Mouse (Mus musculus): ENCODE measurements around the gene Itga1.
A peak's percentile ranks its signal among the peaks of the same experiment; 100 is the strongest.

Itga1 gene

DNA sequence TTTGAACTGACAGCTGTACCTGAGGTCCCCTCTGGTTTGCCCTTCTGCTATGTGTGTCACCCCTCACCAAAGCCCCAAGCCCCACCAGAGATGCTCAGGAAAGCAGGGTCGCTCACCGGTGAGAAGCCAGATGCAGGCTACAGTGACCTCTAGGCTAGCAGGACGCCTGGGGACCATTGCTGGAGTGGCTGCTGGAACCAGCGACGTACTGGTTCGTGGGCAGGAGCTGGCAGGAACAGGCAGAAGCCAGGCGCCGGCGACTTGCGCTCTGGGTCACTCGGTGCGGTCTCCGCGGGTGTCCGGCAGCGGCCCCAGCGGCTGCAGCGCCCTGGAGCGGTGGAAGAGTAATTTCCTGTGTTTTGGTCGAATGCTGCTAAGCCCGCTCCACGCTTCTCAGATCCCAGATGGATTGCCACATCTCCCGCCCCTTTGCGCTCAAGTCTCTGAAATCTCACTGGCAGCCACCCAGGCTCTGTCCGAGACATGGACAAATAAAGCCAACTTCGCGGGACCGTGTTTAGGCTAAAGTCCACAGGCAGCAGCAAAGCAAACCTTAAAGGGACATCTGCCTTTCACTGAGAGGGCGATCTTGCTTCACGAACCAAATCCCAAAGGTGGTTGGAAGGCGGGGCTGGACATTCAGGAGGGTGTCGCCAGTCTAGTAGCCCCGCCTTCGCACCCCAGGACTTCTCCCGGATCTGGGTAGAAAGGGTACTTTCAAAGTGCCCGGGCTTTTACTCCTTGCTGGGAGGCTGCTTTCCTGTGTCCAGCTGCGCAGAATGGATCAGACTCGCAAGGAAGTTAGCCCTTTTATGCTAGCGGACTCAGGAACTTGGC is at the start of gene Itga1, which contains the start of gene Gm49395:
Gene Itga1, minus strand, starts transcription at position 610 of the 837 bp plus-strand sequence.
Gene Gm49395, minus strand, starts transcription at position 567 of the 837 bp plus-strand sequence.
- peak; percentile 39 for DNase-seq (ENCODE audit: low read depth, low spot score)

GRCm38 (mm10) chr13:115150602-115151001 is 48.8 kb upstream of the Itga1 start:
- DNase-seq (ENCODE audit: low read depth, low spot score): no peak

DNA sequence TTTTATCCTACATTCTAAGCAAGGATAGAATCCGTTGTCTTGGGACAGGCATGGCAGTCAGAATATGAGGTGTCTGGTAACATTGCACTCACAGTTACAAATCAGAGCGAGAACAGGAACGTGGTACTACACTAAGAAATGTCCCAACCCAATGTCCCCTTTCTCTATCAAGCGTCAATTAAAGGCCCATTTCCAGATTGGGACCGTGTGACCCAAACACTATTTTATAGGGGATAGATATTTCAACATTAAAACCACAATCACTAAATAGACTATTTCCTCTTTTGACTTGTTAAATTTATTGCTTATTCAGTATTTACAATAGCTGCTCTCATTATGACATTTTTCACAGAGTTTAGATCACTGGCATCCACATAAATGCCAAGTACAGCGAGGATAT is 48.1 kb upstream of the Itga1 start:
- no peak for DNase-seq (ENCODE audit: low read depth, low spot score)

DNA sequence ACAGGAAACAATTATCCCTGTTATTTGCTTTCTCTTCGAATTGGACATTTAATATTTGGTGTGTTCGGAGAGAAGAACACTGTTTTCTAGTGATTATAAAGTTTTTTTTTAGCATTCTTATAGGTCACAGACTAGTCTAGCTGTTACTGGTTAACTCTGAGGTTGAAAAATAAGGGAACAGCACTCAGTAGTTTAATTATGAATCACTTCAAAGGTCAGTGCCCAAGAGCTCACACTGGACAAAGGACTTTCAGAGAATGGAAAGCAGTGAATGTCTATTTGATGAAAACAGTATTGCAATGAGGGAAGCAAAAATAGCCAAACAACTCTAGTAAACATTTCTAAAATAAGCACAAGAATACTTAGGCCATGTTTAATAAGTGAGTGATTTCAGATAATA is 41.8 kb upstream of the Itga1 start:
- no peak for DNase-seq (ENCODE audit: low read depth, low spot score)

- no peak for DNase-seq (ENCODE audit: low read depth, low spot score)
These were observed 40.3 kb upstream of the Itga1 start for GRCm38 (mm10) chr13:115142066-115142465.

- no peak for DNase-seq (ENCODE audit: low read depth, low spot score)
These were observed 36.7 kb upstream of the Itga1 start for GRCm38 (mm10) chr13:115138513-115138912.

- DNase-seq (ENCODE audit: low read depth, low spot score): no peak
These were observed 35.0 kb upstream of the Itga1 start for GRCm38 (mm10) chr13:115136761-115137160.

DNA sequence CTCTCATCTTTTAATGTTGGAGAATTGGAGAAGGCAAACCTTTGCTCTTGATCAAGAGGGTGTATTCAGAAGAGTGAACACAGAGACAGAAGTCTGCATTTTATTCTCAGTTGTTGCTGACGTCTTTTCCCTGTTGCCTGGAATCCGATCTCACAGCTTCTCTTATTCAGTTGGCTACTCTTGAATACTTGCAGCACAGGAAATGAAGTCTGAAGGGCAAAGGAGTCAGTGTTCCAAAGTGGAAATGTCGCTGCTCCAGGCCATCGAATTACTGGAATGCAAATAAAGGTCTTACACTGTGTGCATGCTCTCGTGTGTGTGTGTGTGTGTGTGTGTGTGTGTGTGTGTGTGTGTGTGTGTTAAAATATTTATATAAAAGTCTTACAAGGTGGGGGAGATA is 30.7 kb upstream of the Itga1 start:
- DNase-seq (ENCODE audit: low read depth, low spot score): no peak

DNA sequence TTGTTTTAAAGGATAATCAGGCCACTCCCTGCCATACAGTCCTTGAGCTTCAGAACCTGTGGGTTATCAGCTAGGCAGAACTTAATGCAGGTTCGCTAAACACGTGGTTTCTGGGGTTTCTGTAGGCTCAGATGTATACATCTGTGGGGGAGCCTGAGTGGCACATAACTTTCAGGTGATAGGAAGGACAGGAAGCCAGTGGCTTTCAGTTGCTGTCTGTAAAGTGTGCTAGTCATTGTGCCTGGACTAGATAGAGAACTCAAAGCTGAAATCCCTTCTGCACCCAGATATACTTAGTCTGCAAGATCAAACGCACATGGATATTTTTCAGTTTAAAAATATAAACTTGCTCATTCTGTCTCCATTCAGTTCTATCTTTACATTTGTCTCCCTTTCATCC is 29.6 kb upstream of the Itga1 start:
- DNase-seq (ENCODE audit: low read depth, low spot score): no peak

- no peak for DNase-seq (ENCODE audit: low read depth, low spot score)
These were observed 28.3 kb upstream of the Itga1 start for GRCm38 (mm10) chr13:115130035-115130434.

GRCm38 (mm10) chr13:115127826-115128225 is 26.1 kb upstream of the Itga1 start:
- no peak for DNase-seq (ENCODE audit: low read depth, low spot score)

DNA sequence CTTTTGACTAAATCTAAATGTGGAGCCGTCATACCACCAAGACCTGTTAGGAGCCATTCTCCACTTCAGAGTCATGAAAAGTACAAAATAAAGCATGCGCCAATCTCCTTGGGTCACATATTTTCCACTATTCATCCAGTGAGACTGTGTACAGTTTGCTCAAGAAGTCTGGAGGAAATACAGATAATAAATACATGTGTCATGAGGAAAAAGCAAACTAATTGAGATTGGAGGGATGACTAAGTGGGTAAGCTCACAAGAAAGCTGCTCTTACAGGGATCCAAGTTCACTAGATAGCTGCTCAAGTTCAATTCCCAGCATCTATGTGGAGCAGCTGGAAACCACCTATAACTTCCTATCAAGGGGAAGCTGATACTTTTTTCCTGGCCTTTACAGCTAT is 24.8 kb upstream of the Itga1 start:
- DNase-seq (ENCODE audit: low read depth, low spot score): no peak

DNA sequence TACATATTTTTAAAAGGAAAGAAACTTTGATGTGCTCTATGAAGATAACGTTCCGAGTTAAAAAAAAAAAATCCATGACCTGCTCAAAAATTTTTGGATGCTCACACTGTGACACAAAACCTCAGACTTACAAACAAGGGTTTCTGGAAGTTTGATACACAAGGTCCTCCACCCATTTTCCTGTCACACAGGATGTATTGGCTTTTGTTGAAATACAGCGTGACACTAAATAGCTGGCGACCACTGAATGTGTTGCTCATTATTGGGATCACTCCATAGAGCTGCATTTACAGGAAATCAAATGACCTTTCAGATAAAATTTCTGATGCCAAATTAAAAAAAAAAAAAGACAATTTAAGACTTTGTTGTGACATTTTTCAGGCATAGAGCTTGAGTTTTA is 23.4 kb upstream of the Itga1 start:
- no peak for DNase-seq (ENCODE audit: low read depth, low spot score)

DNA sequence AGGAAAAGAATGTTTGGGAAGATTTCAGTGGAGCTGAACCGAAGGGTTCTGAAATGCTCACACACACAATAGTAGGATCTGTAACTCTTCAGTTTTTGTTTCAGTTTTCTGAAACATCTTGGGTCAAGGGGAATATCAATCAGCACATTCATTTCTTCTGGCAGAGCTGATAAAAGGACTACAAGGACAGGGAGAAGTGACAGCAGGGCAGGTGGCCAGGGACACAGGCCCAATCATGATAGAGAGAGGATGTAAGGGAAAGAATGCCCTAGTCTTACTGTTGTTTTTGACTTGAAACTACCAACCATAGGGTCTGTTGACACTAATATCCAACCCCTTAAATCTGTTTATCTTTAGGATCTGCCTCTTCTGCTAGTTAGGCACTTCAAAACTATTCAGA is 22.8 kb upstream of the Itga1 start:
- no peak for DNase-seq (ENCODE audit: low read depth, low spot score)

- no peak for DNase-seq (ENCODE audit: low read depth, low spot score)
These were observed 17.0 kb upstream of the Itga1 start for GRCm38 (mm10) chr13:115118756-115119155.

GRCm38 (mm10) chr13:115118195-115118594 is 16.4 kb upstream of the Itga1 start:
- DNase-seq (ENCODE audit: low read depth, low spot score): no peak

DNA sequence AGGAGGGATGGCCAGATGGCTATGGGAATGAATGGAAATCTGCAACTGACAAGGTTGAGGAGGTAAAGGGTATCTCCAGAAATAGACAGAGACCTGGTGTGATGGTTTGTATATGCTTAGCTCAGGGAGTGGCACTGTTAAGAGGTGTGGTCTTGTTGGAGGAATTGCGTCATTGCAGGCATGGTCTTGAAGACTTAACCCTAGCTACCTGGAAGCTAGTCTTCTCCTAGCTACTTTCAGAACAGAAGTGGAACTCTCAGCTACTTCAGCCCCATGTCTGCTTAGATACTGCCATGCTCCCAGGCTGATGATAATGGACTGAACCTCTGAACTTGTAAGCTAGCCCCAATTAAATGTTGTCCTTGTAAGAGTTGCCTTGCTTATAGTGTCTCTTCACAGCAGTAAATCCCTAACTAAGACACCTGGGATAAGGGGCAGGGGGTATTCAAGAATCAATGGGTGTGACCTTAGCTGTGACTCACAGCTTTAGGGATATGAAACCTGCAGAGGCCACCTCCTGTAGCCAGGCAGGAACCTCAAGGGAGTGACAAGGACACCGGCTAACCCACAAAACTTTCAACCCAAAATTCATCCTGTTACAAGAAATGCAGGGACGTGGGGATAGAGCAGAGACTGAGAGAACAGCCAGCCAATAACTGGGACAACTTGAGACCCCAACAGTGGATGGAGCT is 15.3 kb upstream of the Itga1 start:
- DNase-seq (ENCODE audit: low read depth, low spot score): no peak

- no peak for DNase-seq (ENCODE audit: low read depth, low spot score)
These were observed 7.9 kb upstream of the Itga1 start for GRCm38 (mm10) chr13:115109628-115110027.

GRCm38 (mm10) chr13:115107436-115107835 is 5.7 kb upstream of the Itga1 start:
- no peak for DNase-seq (ENCODE audit: low read depth, low spot score)

DNA sequence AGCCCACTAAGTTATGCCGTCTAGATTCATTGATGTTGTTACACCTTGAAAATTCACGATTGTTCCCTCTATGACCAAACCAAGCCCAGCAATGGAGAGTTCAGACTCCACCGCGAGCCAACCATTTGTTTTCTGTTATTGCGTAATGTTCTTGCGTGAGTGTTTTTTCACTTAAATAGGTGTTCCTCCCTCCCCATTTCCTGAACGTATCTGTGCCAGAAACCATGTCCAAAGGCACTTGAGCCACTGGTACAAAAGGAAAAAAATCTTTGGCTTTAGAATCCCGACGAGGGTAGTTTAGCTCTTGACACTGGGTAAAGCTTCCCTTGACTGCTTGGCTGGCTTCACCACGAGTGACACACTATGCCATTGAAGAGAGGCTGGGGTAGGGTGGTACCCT is 4.4 kb upstream of the Itga1 start:
- no peak for DNase-seq (ENCODE audit: low read depth, low spot score)

DNA sequence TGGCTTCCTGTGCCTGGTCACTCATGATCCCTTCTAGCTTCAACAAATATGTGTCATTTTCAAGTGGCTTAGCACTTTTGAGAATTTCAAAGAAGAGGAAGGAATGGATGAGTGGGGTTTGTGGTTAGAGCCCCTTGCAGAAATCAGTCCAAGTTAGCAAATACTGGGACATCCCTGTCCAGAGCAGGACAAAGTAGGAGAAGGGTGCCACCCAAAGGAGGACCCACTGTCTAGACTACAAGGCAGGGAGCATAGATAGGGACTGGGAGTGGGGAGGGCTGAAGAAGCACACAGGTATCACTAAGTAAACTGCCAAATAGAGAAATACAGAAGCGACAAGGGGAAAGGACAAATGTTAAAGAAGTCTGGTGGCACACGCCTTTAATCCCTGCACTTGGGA is 990 bp upstream of the Itga1 start:
- DNase-seq (ENCODE audit: low read depth, low spot score): no peak

GRCm38 (mm10) chr13:115100381-115101177 is 1.2 kb downstream of the Itga1 start:
- no peak for DNase-seq (ENCODE audit: low read depth, low spot score)
